Comparison of ENCODE assay signal across 22 mouse cellular contexts in genomic region chr2:85913197-85913596, GRCm38 (mm10). TPM values are rescaled to one million over a fixed set of nuclear protein-coding genes. Genes with fewer than 3 reads are reported as not detected.
DNase-seq lines count a peak whose midpoint lies in the region; ATAC-seq lines count a peak whose summit lies in the region.
"Had no signal": no experiment of that assay in that cellular context is flagged by ENCODE, and none has a peak within 500 bp of the region (broad histone marks: within the 10 kb centered on the region; RNA-seq: fewer than 3 reads in every experiment).

No protein-coding gene starts in this region.

- no peaks in the 10 kb centered on the region for H3K4me1 ChIP-seq in forebrain, embryonic 14.5 days (ENCODE audit: control insufficient read depth, insufficient read depth, low read length)
- no peaks in the 10 kb centered on the region for H3K4me1 ChIP-seq in forebrain, embryonic 10.5 days
- no peaks in the 10 kb centered on the region for H3K4me1 ChIP-seq in forebrain, embryonic 16.5 days (replicated peaks; ENCODE audit: control insufficient read depth, insufficient read depth, low read length)
- H3K4me1 ChIP-seq in forebrain, embryonic 12.5 days = no peaks in the 10 kb centered on the region
- H3K4me1 ChIP-seq: embryonic facial prominence, embryonic 10.5 days; embryonic facial prominence, embryonic 12.5 days had no signal

- H3K4me2 ChIP-seq in forebrain, embryonic 14.5 days (ENCODE audit: low read length) = no peak overlapping the region
- H3K4me2 ChIP-seq in forebrain, embryonic 16.5 days (ENCODE audit: low read length) = no peak overlapping the region
- H3K4me2 ChIP-seq in forebrain, embryonic 12.5 days = no peak overlapping the region
- H3K4me2 ChIP-seq: embryonic facial prominence, embryonic 12.5 days had no signal

- no peak overlapping the region for H3K9ac ChIP-seq in forebrain, embryonic 14.5 days (ENCODE audit: low read length)
- H3K9ac ChIP-seq in forebrain, embryonic 16.5 days (replicated peaks; ENCODE audit: low read depth, low read length) = no peak overlapping the region
- no peak overlapping the region for H3K9ac ChIP-seq in forebrain, embryonic 12.5 days
- H3K9ac ChIP-seq: embryonic facial prominence, embryonic 12.5 days had no signal

- H3K4me3 ChIP-seq in forebrain, embryonic 14.5 days (ENCODE audit: low read depth, low read length) = no peak overlapping the region
- no peak overlapping the region for H3K4me3 ChIP-seq in forebrain, embryonic 10.5 days
- no peak overlapping the region for H3K4me3 ChIP-seq in forebrain, embryonic 16.5 days (replicated peaks; ENCODE audit: low read length)
- no peak overlapping the region for H3K4me3 ChIP-seq in forebrain, embryonic 12.5 days (replicated peaks)
- H3K4me3 ChIP-seq: embryonic facial prominence, embryonic 10.5 days; embryonic facial prominence, embryonic 12.5 days had no signal

- H3K36me3 ChIP-seq in forebrain, embryonic 14.5 days (ENCODE audit: control insufficient read depth, insufficient read depth, low read length) = no peaks in the 10 kb centered on the region
- H3K36me3 ChIP-seq in forebrain, embryonic 10.5 days (replicated peaks) = no peaks in the 10 kb centered on the region
- no peaks in the 10 kb centered on the region for H3K36me3 ChIP-seq in forebrain, embryonic 16.5 days (ENCODE audit: control insufficient read depth, insufficient read depth)
- no peaks in the 10 kb centered on the region for H3K36me3 ChIP-seq in forebrain, embryonic 12.5 days (replicated peaks)
- H3K36me3 ChIP-seq: embryonic facial prominence, embryonic 10.5 days; embryonic facial prominence, embryonic 12.5 days had no signal

- H3K27ac ChIP-seq in forebrain, embryonic 14.5 days (ENCODE audit: low read depth, low read length) = no peak overlapping the region
- H3K27ac ChIP-seq in forebrain, embryonic 10.5 days = no peak overlapping the region
- H3K27ac ChIP-seq in forebrain, embryonic 16.5 days (ENCODE audit: low read length) = no peak overlapping the region
- H3K27ac ChIP-seq in forebrain, embryonic 12.5 days = no peak overlapping the region
- H3K27ac ChIP-seq: embryonic facial prominence, embryonic 10.5 days; embryonic facial prominence, embryonic 12.5 days had no signal

- peak; percentile 4 for DNase-seq in forebrain, embryonic 14.5 days (ENCODE audit: low spot score)
- DNase-seq in forebrain, embryonic 10.5 days (ENCODE audit: extremely low spot score, low spot score) = no peak
- no peak for DNase-seq in heart, postnatal 4 days
- DNase-seq: adrenal gland, adult 2 months; adrenal gland, postnatal 10 days; adrenal gland, postnatal 25 days; cerebellum, adult 11-12 months; cerebellum, adult 2 months; cerebellum, adult 9-10 months; cerebellum, postnatal 10 days; cerebellum, postnatal 25 days had no signal

- no peaks in the 10 kb centered on the region for H3K27me3 ChIP-seq in forebrain, embryonic 14.5 days (replicated peaks; ENCODE audit: control insufficient read depth, insufficient read depth, low read length)
- no peaks in the 10 kb centered on the region for H3K27me3 ChIP-seq in forebrain, embryonic 10.5 days (ENCODE audit: poor library complexity, severe bottlenecking)
- H3K27me3 ChIP-seq in forebrain, embryonic 16.5 days (replicated peaks; ENCODE audit: control insufficient read depth, insufficient read depth, low read length) = no peaks in the 10 kb centered on the region
- no peaks in the 10 kb centered on the region for H3K27me3 ChIP-seq in forebrain, embryonic 12.5 days
- H3K27me3 ChIP-seq: embryonic facial prominence, embryonic 12.5 days had no signal

- ATAC-seq in forebrain, embryonic 14.5 days = peak; percentile 46
- ATAC-seq in forebrain, embryonic 16.5 days = peak; percentile 40
- ATAC-seq in forebrain, embryonic 12.5 days (ENCODE audit: low FRiP score) = no peak

- H3K9me3 ChIP-seq in forebrain, embryonic 14.5 days (replicated peaks; ENCODE audit: control insufficient read depth, low read length) = no peaks in the 10 kb centered on the region
- no peaks in the 10 kb centered on the region for H3K9me3 ChIP-seq in forebrain, embryonic 10.5 days
- H3K9me3 ChIP-seq in forebrain, embryonic 16.5 days (ENCODE audit: control insufficient read depth, low read length) = no peaks in the 10 kb centered on the region
- H3K9me3 ChIP-seq in forebrain, embryonic 12.5 days = no peaks in the 10 kb centered on the region
- H3K9me3 ChIP-seq: embryonic facial prominence, embryonic 10.5 days; embryonic facial prominence, embryonic 12.5 days had no signal

RNA-seq across cellular contexts. Expression of gene Olfr1025-ps1, which starts 1.8 kb away (rescaled TPM):
- not detected in 2 replicates for polyA plus RNA-seq in forebrain, embryonic 14.5 days (2014; fragmentation: Nextera tagmentation; extraction: Ambion mirVana)
- polyA plus RNA-seq in forebrain, embryonic 10.5 days (2016; fragmentation: Nextera tagmentation; extraction: Ambion mirVana) = not detected in 2 replicates
- polyA plus RNA-seq in forebrain, embryonic 16.5 days (2015; fragmentation: Nextera tagmentation; extraction: Ambion mirVana) = not detected in 2 replicates
- not detected in 2 replicates for polyA plus RNA-seq in forebrain, embryonic 12.5 days (2016; fragmentation: Nextera tagmentation; extraction: Ambion mirVana)
- total RNA-seq in heart, postnatal 4 days (2021) = not detected
- total RNA-seq: adrenal gland, adult 2 months; adrenal gland, postnatal 10 days; adrenal gland, postnatal 25 days; adrenal gland, postnatal 4 days; ES-E14; gastrocnemius, adult 18-20 months; MEL had no signal
- polyA plus RNA-seq: adrenal gland, adult 2 months; C2C12; cerebellum, adult 2 months; cortical plate, adult 2 months; embryonic facial prominence, embryonic 10.5 days; embryonic facial prominence, embryonic 12.5 days had no signal

RNA-seq across cellular contexts. Expression of gene Olfr1026, which starts 8.2 kb away (rescaled TPM):
- polyA plus RNA-seq in forebrain, embryonic 14.5 days (2014; fragmentation: Nextera tagmentation; extraction: Ambion mirVana) = not detected in 2 replicates
- polyA plus RNA-seq in forebrain, embryonic 10.5 days (2016; fragmentation: Nextera tagmentation; extraction: Ambion mirVana) = not detected in 2 replicates
- not detected in 2 replicates for polyA plus RNA-seq in forebrain, embryonic 16.5 days (2015; fragmentation: Nextera tagmentation; extraction: Ambion mirVana)
- not detected in 2 replicates for polyA plus RNA-seq in forebrain, embryonic 12.5 days (2016; fragmentation: Nextera tagmentation; extraction: Ambion mirVana)
- total RNA-seq in heart, postnatal 4 days (2021) = not detected
- total RNA-seq: adrenal gland, adult 2 months; adrenal gland, postnatal 10 days; adrenal gland, postnatal 25 days; adrenal gland, postnatal 4 days; ES-E14; gastrocnemius, adult 18-20 months; MEL had no signal
- polyA plus RNA-seq: adrenal gland, adult 2 months; C2C12; cerebellum, adult 2 months; cortical plate, adult 2 months; embryonic facial prominence, embryonic 10.5 days; embryonic facial prominence, embryonic 12.5 days; embryonic facial prominence, embryonic 14.5 days had no signal

RNA-seq across cellular contexts. Expression of gene Olfr1024, which starts 8.3 kb away (rescaled TPM):
- not detected in 2 replicates for polyA plus RNA-seq in forebrain, embryonic 14.5 days (2014; fragmentation: Nextera tagmentation; extraction: Ambion mirVana)
- polyA plus RNA-seq in forebrain, embryonic 10.5 days (2016; fragmentation: Nextera tagmentation; extraction: Ambion mirVana) = not detected in 2 replicates
- not detected in 2 replicates for polyA plus RNA-seq in forebrain, embryonic 16.5 days (2015; fragmentation: Nextera tagmentation; extraction: Ambion mirVana)
- not detected in 2 replicates for polyA plus RNA-seq in forebrain, embryonic 12.5 days (2016; fragmentation: Nextera tagmentation; extraction: Ambion mirVana)
- not detected for total RNA-seq in heart, postnatal 4 days (2021)
- total RNA-seq: adrenal gland, adult 2 months; adrenal gland, postnatal 10 days; adrenal gland, postnatal 25 days; adrenal gland, postnatal 4 days; ES-E14; gastrocnemius, adult 18-20 months; MEL had no signal
- polyA plus RNA-seq: adrenal gland, adult 2 months; C2C12; cerebellum, adult 2 months; cortical plate, adult 2 months; embryonic facial prominence, embryonic 10.5 days; embryonic facial prominence, embryonic 12.5 days; embryonic facial prominence, embryonic 14.5 days had no signal

RNA-seq across cellular contexts. Expression of gene Olfr1023, which starts 27.8 kb away (rescaled TPM):
- not detected in 2 replicates for polyA plus RNA-seq in forebrain, embryonic 14.5 days (2014; fragmentation: Nextera tagmentation; extraction: Ambion mirVana)
- polyA plus RNA-seq in forebrain, embryonic 10.5 days (2016; fragmentation: Nextera tagmentation; extraction: Ambion mirVana) = not detected in 2 replicates
- not detected in 2 replicates for polyA plus RNA-seq in forebrain, embryonic 16.5 days (2015; fragmentation: Nextera tagmentation; extraction: Ambion mirVana)
- polyA plus RNA-seq in forebrain, embryonic 12.5 days (2016; fragmentation: Nextera tagmentation; extraction: Ambion mirVana) = not detected in 2 replicates
- not detected for total RNA-seq in heart, postnatal 4 days (2021)
- total RNA-seq: adrenal gland, adult 2 months; adrenal gland, postnatal 10 days; adrenal gland, postnatal 25 days; adrenal gland, postnatal 4 days; ES-E14; gastrocnemius, adult 18-20 months; MEL had no signal
- polyA plus RNA-seq: adrenal gland, adult 2 months; C2C12; cerebellum, adult 2 months; cortical plate, adult 2 months; embryonic facial prominence, embryonic 10.5 days; embryonic facial prominence, embryonic 12.5 days; embryonic facial prominence, embryonic 14.5 days had no signal

RNA-seq across cellular contexts. Expression of gene Olfr1028, which starts 37.0 kb away (rescaled TPM):
- not detected in 2 replicates for polyA plus RNA-seq in forebrain, embryonic 14.5 days (2014; fragmentation: Nextera tagmentation; extraction: Ambion mirVana)
- polyA plus RNA-seq in forebrain, embryonic 10.5 days (2016; fragmentation: Nextera tagmentation; extraction: Ambion mirVana) = not detected in 2 replicates
- polyA plus RNA-seq in forebrain, embryonic 16.5 days (2015; fragmentation: Nextera tagmentation; extraction: Ambion mirVana) = not detected in 2 replicates
- not detected in 2 replicates for polyA plus RNA-seq in forebrain, embryonic 12.5 days (2016; fragmentation: Nextera tagmentation; extraction: Ambion mirVana)
- not detected for total RNA-seq in heart, postnatal 4 days (2021)
- total RNA-seq: adrenal gland, adult 2 months; adrenal gland, postnatal 10 days; adrenal gland, postnatal 25 days; adrenal gland, postnatal 4 days; ES-E14; gastrocnemius, adult 18-20 months; MEL had no signal
- polyA plus RNA-seq: adrenal gland, adult 2 months; C2C12; cerebellum, adult 2 months; cortical plate, adult 2 months; embryonic facial prominence, embryonic 10.5 days; embryonic facial prominence, embryonic 12.5 days; embryonic facial prominence, embryonic 14.5 days had no signal
